Mouse (Mus musculus) limb, embryonic 15.5 days (tissue): ENCODE results near the gene Nudt3. TPM values are rescaled to one million over a fixed set of nuclear protein-coding genes. Genes with fewer than 3 reads are reported as not detected.
"Not testable (repeated sequence)": the region's sequence is repeated elsewhere in the genome, so short reads cannot be mapped to it uniquely, and the experiment has no call there.

Source experiments
- ATAC-seq: fragments of 200-750 bp; cut with Nextera tagmentation; 2 replicates; pipeline ENCODE4 v1.8.0; 2017; ENCODE audit warnings: low read depth, moderate TSS enrichment; ENCODE audit not compliant: insufficient number of reproducible peaks, low FRiP score, low TSS enrichment
- H3K27ac ChIP-seq: fragments of 300-500 bp; sonication (generic); 2 replicates; pipeline ENCODE4 v1.5.1; 2015; ENCODE audit warnings: moderate library complexity, mild to moderate bottlenecking, inconsistent platforms
- H3K27me3 ChIP-seq: fragments of 300-500 bp; sonication (generic); 2 replicates; pipeline ENCODE4 v1.6.1; 2015; ENCODE audit warnings: inconsistent platforms
- H3K36me3 ChIP-seq: fragments of 300-500 bp; sonication (generic); 2 replicates; pipeline ENCODE4 v1.6.1; 2015; ENCODE audit warnings: inconsistent platforms
- H3K4me1 ChIP-seq: fragments of 300-500 bp; sonication (generic); 2 replicates; pipeline ENCODE4 v1.6.1; 2015; ENCODE audit warnings: inconsistent platforms
- H3K4me2 ChIP-seq: fragments of 300-500 bp; sonication (generic); 2 replicates; pipeline ENCODE4 v1.6.1; 2015; ENCODE audit warnings: mild to moderate bottlenecking, inconsistent platforms
- H3K4me3 ChIP-seq: fragments of 300-500 bp; sonication (generic); 2 replicates; pipeline ENCODE4 v1.5.1; 2015; ENCODE audit warnings: mild to moderate bottlenecking, inconsistent platforms
- H3K9ac ChIP-seq: fragments of 300-500 bp; sonication (generic); 2 replicates; pipeline ENCODE4 v1.6.1; 2015; ENCODE audit warnings: inconsistent platforms
- H3K9me3 ChIP-seq: fragments of 300-500 bp; sonication (generic); 2 replicates; pipeline ENCODE4 v1.6.1; 2016; ENCODE audit warnings: inconsistent platforms
- WGBS: fragments of 180-500 bp; shearing (Covaris S2); methylation state at CpG from one replicate; pipeline ENCODE4 v1.1.7; 2015; 5-methylcytosine and 5-hydroxymethylcytosine counted together
- polyA plus RNA-seq: library from polyadenylated mRNA; unstranded; fragments of >200 nt; fragmentation: Nextera tagmentation; extraction: Ambion mirVana; gene quantifications from 2 replicates; pipeline ENCODE4 v1.2.1, GENCODE M21; 2015

Gene Nudt3
- polyA plus RNA-seq, 1 experiment from 2014 or later, result 84.9 TPM

DNA sequence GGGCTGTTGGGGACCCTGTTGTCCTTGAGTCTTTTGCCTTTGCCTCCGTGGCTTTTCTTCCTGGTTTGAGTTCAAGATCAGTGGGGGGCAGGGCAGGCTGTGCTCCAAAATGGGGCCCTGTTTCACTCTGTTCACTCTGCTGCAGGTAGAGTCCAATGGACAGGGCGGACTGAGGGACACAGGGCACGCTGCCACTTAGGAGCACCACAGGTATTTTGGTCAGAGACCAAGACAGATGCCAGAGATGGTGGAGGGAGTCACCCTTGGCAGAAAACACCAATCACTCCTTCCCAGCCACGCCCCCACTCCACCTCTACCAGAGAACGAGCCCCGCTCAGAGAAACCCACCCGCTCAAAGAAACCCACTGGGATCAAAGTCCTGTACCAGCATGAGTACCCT lies 22.5 kb upstream of the Nudt3 start:
- Histone ChIP-seq H3K9ac (no peak overlapping the region), H3K4me3 (no peak overlapping the region), H3K9me3 (no peaks in the 10 kb centered on the region), H3K27ac (no peak overlapping the region), H3K27me3 (0 out of 2 replicates have a peak, but pooled peaks cover 4% of the 10 kb centered on the region), H3K4me1 (peaks cover 14% of the 10 kb centered on the region), H3K4me2 (no peak overlapping the region), H3K36me3 (no peaks in the 10 kb centered on the region)
- WGBS, result 38% methylated on average over 7 of the region's 7 CpGs
- no peak for ATAC-seq

DNA sequence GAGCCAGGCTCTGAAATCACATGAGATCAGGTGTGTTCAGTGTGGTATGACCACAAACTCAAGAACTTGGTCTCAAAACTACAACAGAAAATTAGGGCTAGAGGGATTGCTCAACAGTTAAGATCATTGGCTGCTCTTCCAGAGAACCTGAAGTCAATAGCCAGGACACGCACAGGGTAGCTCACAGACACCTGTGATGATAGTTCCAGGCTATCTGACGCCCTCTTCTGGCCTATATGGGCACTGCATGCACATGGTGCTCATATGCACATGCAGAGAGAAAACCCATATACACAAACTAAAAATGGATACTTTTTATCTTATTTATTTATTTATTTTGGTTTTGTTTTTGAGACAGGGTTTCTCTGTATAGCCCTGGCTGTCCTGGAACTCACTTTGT lies 21.3 kb upstream of the Nudt3 start:
- H3K4me2 ChIP-seq, result no peak overlapping the region
- no peaks in the 10 kb centered on the region for H3K36me3 ChIP-seq
- H3K27ac ChIP-seq, result no peak overlapping the region
- no peak overlapping the region for H3K9ac ChIP-seq
- H3K27me3 ChIP-seq, result no peaks in the 10 kb centered on the region
- ATAC-seq, result no peak
- H3K4me1 ChIP-seq, result peaks cover 14% of the 10 kb centered on the region
- no peak overlapping the region for H3K4me3 ChIP-seq
- 48% methylated on average over 2 of the region's 2 CpGs for WGBS
- H3K9me3 ChIP-seq, result no peaks in the 10 kb centered on the region

DNA sequence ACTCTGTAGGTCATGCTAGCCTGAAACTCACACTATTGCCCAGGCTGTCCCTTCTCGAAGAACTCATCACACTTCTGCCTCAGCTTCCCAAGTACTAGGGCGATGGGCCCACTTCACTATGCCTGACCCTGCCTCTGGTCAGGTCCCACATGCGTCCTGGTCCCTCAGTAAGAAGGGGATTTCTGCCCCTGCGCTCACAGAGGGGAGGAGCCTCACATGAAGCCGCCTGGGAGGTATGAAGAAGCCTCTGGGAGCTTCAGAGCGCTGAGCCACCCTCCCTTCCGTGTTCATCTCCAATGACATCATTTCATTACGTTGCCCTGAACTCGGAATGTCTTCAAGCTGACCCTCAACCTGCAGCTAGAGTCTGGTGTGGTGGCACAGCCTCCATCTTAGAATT lies 20.5 kb upstream of the Nudt3 start:
- peaks cover 14% of the 10 kb centered on the region for H3K4me1 ChIP-seq
- no peak overlapping the region for H3K4me2 ChIP-seq
- H3K27me3 ChIP-seq, result no peaks in the 10 kb centered on the region
- H3K9me3 ChIP-seq, result no peaks in the 10 kb centered on the region
- no peak overlapping the region for H3K9ac ChIP-seq
- no peaks in the 10 kb centered on the region for H3K36me3 ChIP-seq
- ATAC-seq, result no peak
- no peak overlapping the region for H3K4me3 ChIP-seq
- no peak overlapping the region for H3K27ac ChIP-seq
- WGBS, result 85% methylated on average over 9 of the region's 9 CpGs

DNA sequence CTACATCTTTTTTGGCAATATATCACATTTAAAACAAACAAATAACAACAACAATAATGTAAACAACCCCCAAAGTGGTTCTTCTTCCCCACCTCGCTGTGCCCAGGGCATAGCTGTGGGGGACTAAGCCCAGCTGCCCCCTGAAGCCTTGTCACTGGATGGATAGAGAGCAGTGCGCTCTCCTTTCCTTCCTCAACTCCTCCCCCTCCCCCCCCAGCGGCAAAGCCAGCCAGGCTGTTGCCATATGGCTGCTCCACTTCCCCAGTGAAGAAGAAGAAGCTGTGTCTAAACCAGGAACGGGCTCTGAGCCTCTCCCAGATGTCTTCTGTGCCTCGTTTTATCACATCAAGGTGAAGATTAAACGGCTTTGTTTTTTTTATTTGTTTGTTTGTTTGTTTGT lies 19.8 kb upstream of the Nudt3 start:
- WGBS, result 19% methylated on average over 6 of the region's 6 CpGs
- H3K27ac ChIP-seq, result no peak overlapping the region
- H3K9me3 ChIP-seq, result no peaks in the 10 kb centered on the region
- no peak overlapping the region for H3K4me2 ChIP-seq
- H3K4me1 ChIP-seq, result peaks cover 14% of the 10 kb centered on the region
- no peaks in the 10 kb centered on the region for H3K27me3 ChIP-seq
- H3K36me3 ChIP-seq, result no peaks in the 10 kb centered on the region
- H3K4me3 ChIP-seq, result no peak overlapping the region
- no peak for ATAC-seq
- no peak overlapping the region for H3K9ac ChIP-seq

DNA sequence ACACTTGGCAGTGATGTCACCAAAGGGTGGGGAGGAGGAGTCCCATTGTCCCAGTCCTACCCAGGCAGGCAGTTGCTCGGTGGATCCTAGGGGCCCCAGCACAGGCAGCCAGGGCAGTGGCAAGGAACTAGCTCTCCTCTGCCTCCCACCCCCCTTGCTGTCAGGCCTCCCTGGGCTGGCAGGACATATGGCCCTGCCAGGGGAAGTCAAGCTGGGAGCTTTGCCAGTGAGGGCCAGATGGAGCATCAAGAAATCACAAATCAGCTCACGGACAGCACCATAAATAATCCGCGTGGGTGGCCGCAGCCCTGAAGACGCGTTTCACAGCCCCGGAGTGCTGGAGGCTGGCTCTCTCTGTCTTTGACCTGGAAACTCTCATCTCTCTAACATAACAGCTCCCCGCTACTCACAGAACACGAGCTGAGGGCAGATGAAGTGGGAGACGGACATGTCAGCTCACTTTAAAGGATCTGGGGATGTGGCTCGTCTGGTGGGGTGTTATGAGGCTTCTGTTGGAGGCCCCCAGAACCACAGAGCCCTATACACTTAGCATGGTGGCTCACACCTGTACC lies 19.3 kb upstream of the Nudt3 start:
- Histone ChIP-seq H3K4me1 (peaks cover 14% of the 10 kb centered on the region), H3K4me3 (no peak overlapping the region), H3K9ac (no peak overlapping the region; the same call in 1 of the 2 replicates), H3K36me3 (no peaks in the 10 kb centered on the region), H3K27ac (peak overlapping the region; percentile 8; the same call in 1 of the 2 replicates), H3K27me3 (no peaks in the 10 kb centered on the region), H3K9me3 (no peaks in the 10 kb centered on the region), H3K4me2 (no peak overlapping the region)
- WGBS, result 5% methylated on average over 12 of the region's 12 CpGs
- ATAC-seq, result no peak

DNA sequence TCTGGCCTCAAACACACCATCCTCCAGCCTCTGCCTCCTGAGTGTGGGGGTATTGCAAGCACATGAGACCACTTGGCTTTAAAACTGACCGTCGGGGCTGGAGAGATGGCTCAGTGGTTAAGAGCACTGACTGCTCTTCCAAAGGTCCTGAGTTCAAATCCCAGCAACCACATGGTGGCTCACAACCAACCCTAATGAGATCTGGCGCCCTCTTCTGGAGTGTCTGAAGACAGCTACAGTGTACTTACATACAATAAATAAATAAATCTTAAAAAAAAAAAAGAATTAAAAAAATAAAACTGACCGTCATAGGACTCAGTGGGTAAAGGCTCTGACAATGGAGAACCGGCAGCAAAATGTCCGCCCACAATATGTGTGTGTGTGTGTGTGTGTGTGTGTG lies 16.6 kb upstream of the Nudt3 start:
- H3K4me3 ChIP-seq, H3K9me3 ChIP-seq, H3K27ac ChIP-seq, H3K4me2 ChIP-seq, H3K9ac ChIP-seq, H3K27me3 ChIP-seq, ATAC-seq, H3K36me3 ChIP-seq: not testable (repeated sequence)
- H3K4me1 ChIP-seq, result peaks cover 20% of the 10 kb centered on the region
- WGBS, result 89% methylated on average over 6 of the region's 6 CpGs

DNA sequence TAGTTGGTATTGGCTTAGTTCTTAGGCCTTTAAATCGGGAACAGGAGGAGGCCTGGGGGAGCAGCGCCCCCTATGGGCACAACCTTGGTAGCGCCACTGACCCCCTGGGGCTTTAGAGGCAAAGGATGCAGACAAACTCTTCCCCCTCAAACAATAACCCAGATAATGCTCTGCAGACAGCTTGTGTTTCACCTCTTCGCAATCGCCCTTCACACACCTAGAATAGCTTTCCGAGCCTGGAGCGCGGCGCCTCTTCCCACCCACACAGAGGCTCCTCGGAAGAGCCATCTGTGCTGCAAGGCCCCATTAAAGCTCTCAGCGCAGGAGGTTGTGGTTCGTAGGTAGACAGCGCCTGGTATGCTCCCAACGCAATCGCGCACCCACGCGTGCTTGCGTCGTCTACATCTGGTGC lies 15.6 kb upstream of the Nudt3 start:
- no peak for ATAC-seq
- 78% methylated on average over 20 of the region's 20 CpGs for WGBS

DNA sequence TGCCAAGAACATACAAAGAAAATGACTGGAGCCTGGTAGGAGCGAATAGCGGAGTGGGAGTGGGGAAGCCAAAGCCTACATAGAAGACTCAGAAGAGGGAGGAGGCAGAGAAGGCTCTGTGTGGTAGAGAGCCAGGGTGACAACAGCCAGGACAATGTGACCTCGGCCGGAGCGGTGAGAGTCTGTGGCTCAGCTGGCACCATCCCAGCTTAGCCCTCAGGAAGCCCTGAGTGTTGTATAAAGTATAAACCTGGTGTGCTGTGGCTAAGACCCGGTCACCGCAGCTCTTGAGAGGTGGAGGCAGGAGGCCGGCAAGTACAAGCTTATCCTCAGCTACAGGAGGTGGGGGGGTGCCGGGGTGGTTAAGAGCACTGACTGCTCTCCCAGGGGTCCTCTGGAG lies 14.0 kb upstream of the Nudt3 start:
- 64% methylated on average over 9 of the region's 9 CpGs for WGBS

More for the DNA sequence above, 15.6 kb upstream of the Nudt3 start:
- Histone ChIP-seq H3K27ac (no peak overlapping the region), H3K27me3 (no peaks in the 10 kb centered on the region), H3K9ac (no peak overlapping the region), H3K36me3 (no peaks in the 10 kb centered on the region), H3K9me3 (no peaks in the 10 kb centered on the region), H3K4me3 (no peak overlapping the region), H3K4me2 (no peak overlapping the region), H3K4me1 (peaks cover 26% of the 10 kb centered on the region)

DNA sequence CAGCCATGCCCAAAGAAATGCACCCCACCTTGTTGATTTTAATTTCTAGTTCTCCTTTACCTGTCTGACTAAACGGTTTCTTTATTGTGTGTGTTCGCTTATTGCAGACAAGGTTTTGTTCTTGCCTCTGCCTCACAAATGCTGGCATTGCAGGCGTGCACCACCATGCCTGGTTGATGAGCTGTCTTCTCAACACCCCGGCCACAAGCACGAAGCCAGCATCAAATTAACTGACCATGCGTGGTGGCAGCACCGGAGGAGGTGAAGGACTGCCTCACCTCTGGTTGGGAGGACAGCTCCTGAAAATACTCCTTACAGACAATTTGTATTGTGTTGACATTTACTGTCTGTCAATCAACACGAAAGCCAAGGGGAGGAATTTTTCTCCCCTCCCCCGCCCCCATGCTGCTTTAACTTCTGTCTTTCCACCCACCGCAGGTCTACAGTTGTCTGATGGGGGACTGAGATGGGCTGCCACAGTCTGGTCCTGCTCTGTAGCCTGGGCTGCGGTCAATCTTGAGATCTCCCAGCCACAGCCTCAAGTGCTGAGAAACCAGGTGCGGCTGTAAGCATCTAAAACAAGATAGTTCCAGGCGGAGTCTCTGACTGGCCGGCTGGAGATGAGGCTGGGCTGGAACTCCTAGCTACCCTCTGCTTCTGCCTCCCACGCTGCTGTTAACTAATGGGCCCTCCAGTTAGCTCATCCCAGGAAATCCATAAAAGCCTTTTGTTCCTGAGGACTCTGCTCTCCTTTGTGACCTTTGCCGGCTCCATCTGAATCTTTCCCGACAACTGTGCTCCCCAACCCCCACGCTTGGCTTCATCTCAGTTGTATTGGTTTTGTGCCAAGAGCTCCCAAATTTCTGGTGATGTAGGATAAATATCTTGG lies 13.1 kb upstream of the Nudt3 start, which contains the start of gene Rps10:
Rps10 (minus strand) TSS at position 538 of the 889 bp plus-strand sequence.
- Histone ChIP-seq H3K4me3 (peak within 1 kb of the TSS; percentile 89), H3K4me1 (peaks cover 40% of the 10 kb centered on the region), H3K4me2 (peak within 1 kb of the TSS; percentile 74), H3K36me3 (peaks cover 22% of the 10 kb centered on the region), H3K9ac (peak within 1 kb of the TSS; percentile 35; the same call in 1 of the 2 replicates), H3K27ac (peak within 1 kb of the TSS; percentile 92), H3K27me3 (no peaks in the 10 kb centered on the region), H3K9me3 (no peaks in the 10 kb centered on the region)
- no peak for ATAC-seq
- 41% methylated on average over 18 of the region's 18 CpGs for WGBS

More for the DNA sequence above, 14.0 kb upstream of the Nudt3 start:
- Histone ChIP-seq H3K4me1 (peaks cover 33% of the 10 kb centered on the region), H3K27ac (no peak overlapping the region), H3K4me2 (no peak overlapping the region), H3K36me3 (peaks cover 13% of the 10 kb centered on the region), H3K9ac (no peak overlapping the region), H3K4me3 (no peak overlapping the region), H3K9me3 (no peaks in the 10 kb centered on the region), H3K27me3 (no peaks in the 10 kb centered on the region)
- no peak for ATAC-seq

DNA sequence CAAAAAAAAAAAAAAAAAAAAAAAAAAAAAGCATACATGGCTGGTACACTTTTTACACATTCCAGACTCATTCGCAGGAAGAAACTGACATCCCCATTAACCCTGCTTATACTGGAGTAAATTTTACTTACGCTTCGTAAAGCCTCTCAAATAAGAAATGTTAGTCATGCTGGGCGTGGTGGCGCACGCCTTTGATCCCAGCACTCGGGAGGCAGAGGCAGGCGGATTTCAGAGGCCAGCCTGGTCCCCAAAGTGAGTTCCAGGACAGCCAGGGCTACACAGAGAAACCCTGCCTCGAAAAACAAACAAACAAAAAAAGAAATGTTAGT lies 12.2 kb upstream of the Nudt3 start:
- not testable (repeated sequence) for H3K9me3 ChIP-seq, ATAC-seq, H3K27me3 ChIP-seq
- H3K4me2 ChIP-seq, result peak overlapping the region; percentile 74
- H3K27ac ChIP-seq, result peak overlapping the region; percentile 92
- peak overlapping the region; percentile 89 for H3K4me3 ChIP-seq
- H3K36me3 ChIP-seq, result peaks cover 31% of the 10 kb centered on the region
- 39% methylated on average over 9 of the region's 9 CpGs for WGBS
- peak overlapping the region; percentile 35; the same call in 1 of the 2 replicates for H3K9ac ChIP-seq
- H3K4me1 ChIP-seq, result peaks cover 42% of the 10 kb centered on the region

DNA sequence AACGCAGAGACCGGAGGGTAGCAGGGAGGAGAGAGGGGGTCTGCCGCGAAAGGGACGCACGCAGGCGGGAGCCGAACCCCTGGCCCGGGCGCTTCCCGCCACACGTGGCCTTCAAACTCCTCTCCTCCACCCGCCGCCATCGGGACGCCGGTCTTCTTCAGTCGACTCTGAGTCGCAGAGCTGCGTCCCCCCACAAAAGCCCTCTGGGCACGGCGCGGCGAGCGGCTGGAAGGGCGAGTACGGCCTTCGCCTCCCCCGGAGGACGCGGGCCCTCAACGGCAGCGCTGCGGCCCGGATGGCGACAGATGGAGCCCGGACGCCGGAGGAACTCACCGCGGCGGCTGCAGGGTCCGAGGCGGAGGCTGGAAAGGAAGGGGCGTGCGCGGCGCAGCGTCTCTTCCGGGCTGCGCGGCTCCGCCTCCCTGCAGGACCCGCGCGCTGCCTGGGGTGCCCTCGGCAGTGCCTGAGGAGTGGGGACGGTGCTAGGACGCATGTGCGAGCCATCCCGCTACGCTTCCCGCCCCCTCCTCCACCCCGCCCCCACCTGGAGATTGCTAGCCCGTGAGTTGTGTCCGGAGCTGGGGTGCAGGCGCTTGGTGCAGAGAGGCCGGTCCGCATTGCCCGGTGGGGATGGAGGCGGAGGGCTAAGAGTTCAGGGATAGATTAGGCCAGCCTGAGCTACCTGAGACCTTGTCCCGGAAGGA lies 11.7 kb upstream of the Nudt3 start, which contains the start of gene RPS10-NUDT3:
RPS10-NUDT3 (minus strand) TSS at position 352 of the 704 bp plus-strand sequence.
- under 1% methylated on average over 61 of the region's 72 CpGs for WGBS
- H3K9me3 ChIP-seq, result no peaks in the 10 kb centered on the region
- H3K36me3 ChIP-seq, result peaks cover 36% of the 10 kb centered on the region
- H3K9ac ChIP-seq, result peak within 1 kb of the TSS; percentile 80
- peak within 1 kb of the TSS; percentile 92 for H3K27ac ChIP-seq
- peaks cover 42% of the 10 kb centered on the region for H3K4me1 ChIP-seq
- H3K4me3 ChIP-seq, result peak within 1 kb of the TSS; percentile 89
- ATAC-seq, result peak; percentile 95
- H3K4me2 ChIP-seq, result peak within 1 kb of the TSS; percentile 74
- H3K27me3 ChIP-seq, result no peaks in the 10 kb centered on the region
